In the genomic region with DNA sequence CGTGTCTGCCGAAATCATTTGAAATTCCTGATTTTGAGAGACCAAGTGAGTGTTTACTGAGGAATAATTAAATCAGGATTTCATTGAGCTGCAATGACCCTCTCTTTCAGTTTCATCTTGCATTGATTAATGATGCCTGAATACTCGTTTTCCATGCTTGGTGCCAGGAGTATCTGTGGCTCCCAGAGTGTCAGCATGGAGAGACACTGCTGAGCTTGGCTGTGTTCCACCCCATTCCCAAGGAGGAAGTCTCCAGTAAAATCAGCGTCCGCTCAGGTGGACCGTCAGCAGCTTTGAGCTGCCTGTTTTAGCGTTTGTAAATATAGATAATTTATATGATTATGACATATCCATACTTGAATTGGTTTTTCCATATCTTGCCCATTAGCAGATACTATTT, we compare ENCODE assay signal across 11 mouse cellular contexts.
DNase-seq lines count a peak whose midpoint lies in the region; ATAC-seq and TF ChIP-seq lines count a peak whose summit lies in the region.
"Had no signal": no experiment of that assay in that cellular context is flagged by ENCODE, and none has a peak within 500 bp of the region (broad histone marks: within the 10 kb centered on the region; RNA-seq: fewer than 3 reads in every experiment).

No protein-coding gene starts in this region.

- H3K4me1 ChIP-seq in liver, embryonic 11.5 days (replicated peaks; ENCODE audit: control insufficient read depth, insufficient read depth, low read length), result no peaks in the 10 kb centered on the region

- H3K9me3 ChIP-seq in liver, embryonic 11.5 days (ENCODE audit: control insufficient read depth, low read length), result no peaks in the 10 kb centered on the region
- H3K9me3 ChIP-seq: hindbrain, embryonic 13.5 days had no signal

- H3K36me3 ChIP-seq in liver, embryonic 11.5 days (ENCODE audit: control insufficient read depth, insufficient read depth, low read length), result no peaks in the 10 kb centered on the region

- no peak for ATAC-seq in liver, embryonic 11.5 days (replicated peaks; ENCODE audit: low FRiP score)

- H3K4me2 ChIP-seq in liver, embryonic 11.5 days, result no peak overlapping the region
- H3K4me2 ChIP-seq: hindbrain, embryonic 13.5 days had no signal

- peak; percentile 24 for DNase-seq in gastrocnemius, postnatal 10 days
- no peak for DNase-seq in gastrocnemius, adult 2 months
- DNase-seq in kidney, postnatal 10 days, result peak; percentile 47
- DNase-seq in kidney, adult 11 months, result no peak
- DNase-seq in retina, postnatal 1 day, result peak; percentile 19
- no peak for DNase-seq in retina, embryonic 14.5 days (ENCODE audit: low spot score)
- DNase-seq in lung, postnatal 36 days, result peak; percentile 19
- DNase-seq in liver, embryonic 11.5 days (ENCODE audit: low spot score), result no peak
- DNase-seq: embryo, embryonic 11 days; right cerebral cortex, postnatal 25 days had no signal

- no peak overlapping the region for H3K4me3 ChIP-seq in gastrocnemius, adult 2 months
- no peak overlapping the region for H3K4me3 ChIP-seq in liver, embryonic 11.5 days (ENCODE audit: low read depth, low read length)
- H3K4me3 ChIP-seq: hindbrain, embryonic 13.5 days had no signal

- no peak overlapping the region for H3K9ac ChIP-seq in liver, embryonic 11.5 days (ENCODE audit: low read depth, low read length)
- H3K9ac ChIP-seq: hindbrain, embryonic 13.5 days had no signal

- 78% methylated on average over 7 of the region's 7 CpGs for WGBS in liver, embryonic 11.5 days

- intact Hi-C loops in gastrocnemius, adult 2 months (cut with DNase I), result no loop called here

- H3K27ac ChIP-seq in gastrocnemius, adult 2 months, result no peak overlapping the region
- H3K27ac ChIP-seq in liver, embryonic 11.5 days (ENCODE audit: low read depth, low read length), result no peak overlapping the region
- H3K27ac ChIP-seq: hindbrain, embryonic 13.5 days had no signal

- no peaks in the 10 kb centered on the region for H3K27me3 ChIP-seq in liver, embryonic 11.5 days (replicated peaks; ENCODE audit: control insufficient read depth, insufficient read depth, low read length)
- H3K27me3 ChIP-seq: hindbrain, embryonic 13.5 days had no signal

- no peak for TF ChIP-seq CTCF in gastrocnemius, adult 2 months (IDR thresholded peaks at IDR 0.05)

Comparison
In these comparisons a context has a peak if more than half of its experiments do, and no peak if none do; other contexts are left out.
1. DNase-seq: peak in gastrocnemius, postnatal 10 days (single experiment), kidney, postnatal 10 days (single experiment), retina, postnatal 1 day (single experiment) and lung, postnatal 36 days (single experiment); none in gastrocnemius, adult 2 months (single experiment), kidney, adult 11 months (single experiment), retina, embryonic 14.5 days (single experiment) and liver, embryonic 11.5 days (single experiment).